Mouse (Mus musculus) right cerebral cortex, postnatal 4 days (tissue): ENCODE results near the gene Tmem141.

Source experiments
- DNase-seq: peaks from one replicate; pipeline ENCODE4 v3.0.0-alpha.2; 2022

Gene Tmem141

GRCm38 (mm10) chr2:25576028-25576850 lies 45.6 kb downstream of the Tmem141 start:
- no peak for DNase-seq

GRCm38 (mm10) chr2:25575432-25576027 lies 46.3 kb downstream of the Tmem141 start:
- peak; percentile 57 for DNase-seq

GRCm38 (mm10) chr2:25574579-25575431 lies 47.0 kb downstream of the Tmem141 start, which contains the start of the genes Mamdc4 and Phpt1:
Gene Mamdc4 (minus strand): TSS chr2:25574845.
Gene Phpt1 (minus strand): TSS chr2:25575224.
- peak; percentile 90 for DNase-seq

- DNase-seq: no peak
Observed at GRCm38 (mm10) chr2:25574136-25574535, 47.7 kb downstream of the Tmem141 start.

GRCm38 (mm10) chr2:25573068-25573467 lies 48.7 kb downstream of the Tmem141 start:
- DNase-seq: no peak

GRCm38 (mm10) chr2:25571221-25571620 lies 50.6 kb downstream of the Tmem141 start:
- no peak for DNase-seq
